Mouse (Mus musculus): Measurements from ENCODE around the gene Gne. TPM values are rescaled to one million over a fixed set of nuclear protein-coding genes. Genes with fewer than 3 reads are reported as not detected.

Gne gene
- polyA plus RNA-seq (2012) = 0.68 and 0.76 TPM in 2 replicates

GRCm38 (mm10) chr4:44083945-44084344, at the start of gene Gne:
Gene Gne (minus strand): TSS chr4:44084177.
- no peaks in the 10 kb centered on the region for H3K9me3 ChIP-seq (ENCODE audit: control insufficient read depth, low read length)
- H3K4me1 ChIP-seq (ENCODE audit: control insufficient read depth) = no peaks in the 10 kb centered on the region
- H3K4me3 ChIP-seq (replicated peaks) = no peak within 1 kb of the TSS
- no peaks in the 10 kb centered on the region for H3K36me3 ChIP-seq (ENCODE audit: control insufficient read depth)
- no peak for TF ChIP-seq GATA1 (IDR thresholded peaks at IDR 0.05; ENCODE audit: low read length)
- no peak for TF ChIP-seq TAL1 (IDR thresholded peaks at IDR 0.05; ENCODE audit: low read length)
- H3K27me3 ChIP-seq (ENCODE audit: control insufficient read depth) = peaks cover 37% of the 10 kb centered on the region

GRCm38 (mm10) chr4:44126805-44127204, 42.8 kb upstream of the Gne start:
- no peaks in the 10 kb centered on the region for H3K27me3 ChIP-seq (ENCODE audit: control insufficient read depth)
- TF ChIP-seq TAL1 (IDR thresholded peaks at IDR 0.05; ENCODE audit: low read length) (no peak), GATA1 (IDR thresholded peaks at IDR 0.05; ENCODE audit: low read length) (no peak)
- H3K4me3 ChIP-seq (replicated peaks) = no peak overlapping the region
- no peaks in the 10 kb centered on the region for H3K4me1 ChIP-seq (ENCODE audit: control insufficient read depth)
- H3K36me3 ChIP-seq (ENCODE audit: control insufficient read depth) = peaks cover 71% of the 10 kb centered on the region
- no peaks in the 10 kb centered on the region for H3K9me3 ChIP-seq (ENCODE audit: control insufficient read depth, low read length)

GRCm38 (mm10) chr4:44119410-44120201, 35.6 kb upstream of the Gne start:
- Histone ChIP-seq H3K27me3 (ENCODE audit: control insufficient read depth) (no peaks in the 10 kb centered on the region), H3K4me1 (ENCODE audit: control insufficient read depth) (no peaks in the 10 kb centered on the region), H3K4me3 (replicated peaks) (no peak overlapping the region), H3K36me3 (ENCODE audit: control insufficient read depth) (peaks cover 2% of the 10 kb centered on the region), H3K9me3 (ENCODE audit: control insufficient read depth, low read length) (no peaks in the 10 kb centered on the region)
- TF ChIP-seq TAL1 (IDR thresholded peaks at IDR 0.05; ENCODE audit: low read length) (no peak), GATA1 (IDR thresholded peaks at IDR 0.05; ENCODE audit: low read length) (no peak)

GRCm38 (mm10) chr4:44115046-44115445, 31.1 kb upstream of the Gne start:
- no peaks in the 10 kb centered on the region for H3K36me3 ChIP-seq (ENCODE audit: control insufficient read depth)
- H3K9me3 ChIP-seq (ENCODE audit: control insufficient read depth, low read length) = no peaks in the 10 kb centered on the region
- no peak overlapping the region for H3K4me3 ChIP-seq (replicated peaks)
- TF ChIP-seq GATA1 (IDR thresholded peaks at IDR 0.05; ENCODE audit: low read length) (no peak), TAL1 (IDR thresholded peaks at IDR 0.05; ENCODE audit: low read length) (no peak)
- no peaks in the 10 kb centered on the region for H3K4me1 ChIP-seq (ENCODE audit: control insufficient read depth)
- H3K27me3 ChIP-seq (ENCODE audit: control insufficient read depth) = peaks cover 2% of the 10 kb centered on the region; the same call in 1 of the 2 replicates

GRCm38 (mm10) chr4:44113393-44114138, 29.6 kb upstream of the Gne start:
- Histone ChIP-seq H3K9me3 (ENCODE audit: control insufficient read depth, low read length) (no peaks in the 10 kb centered on the region), H3K36me3 (ENCODE audit: control insufficient read depth) (no peaks in the 10 kb centered on the region), H3K27me3 (ENCODE audit: control insufficient read depth) (peaks cover 2% of the 10 kb centered on the region; the same call in 1 of the 2 replicates), H3K4me1 (ENCODE audit: control insufficient read depth) (no peaks in the 10 kb centered on the region), H3K4me3 (replicated peaks) (no peak overlapping the region)
- TF ChIP-seq GATA1 (IDR thresholded peaks at IDR 0.05; ENCODE audit: low read length) (no peak), TAL1 (IDR thresholded peaks at IDR 0.05; ENCODE audit: low read length) (no peak)

GRCm38 (mm10) chr4:44112741-44113140, 28.8 kb upstream of the Gne start:
- no peaks in the 10 kb centered on the region for H3K4me1 ChIP-seq (ENCODE audit: control insufficient read depth)
- no peak for TF ChIP-seq TAL1 (IDR thresholded peaks at IDR 0.05; ENCODE audit: low read length)
- TF ChIP-seq GATA1 (IDR thresholded peaks at IDR 0.05; ENCODE audit: low read length) = no peak
- no peaks in the 10 kb centered on the region for H3K9me3 ChIP-seq (ENCODE audit: control insufficient read depth, low read length)
- H3K36me3 ChIP-seq (ENCODE audit: control insufficient read depth) = no peaks in the 10 kb centered on the region
- no peak overlapping the region for H3K4me3 ChIP-seq (replicated peaks)
- H3K27me3 ChIP-seq (ENCODE audit: control insufficient read depth) = peaks cover 2% of the 10 kb centered on the region; the same call in 1 of the 2 replicates

- Histone ChIP-seq H3K9me3 (ENCODE audit: control insufficient read depth, low read length) (no peaks in the 10 kb centered on the region), H3K27me3 (ENCODE audit: control insufficient read depth) (peaks cover 17% of the 10 kb centered on the region), H3K4me3 (replicated peaks) (no peak overlapping the region), H3K4me1 (ENCODE audit: control insufficient read depth) (no peaks in the 10 kb centered on the region; the same call in 1 of the 2 replicates), H3K36me3 (ENCODE audit: control insufficient read depth) (no peaks in the 10 kb centered on the region)
- TF ChIP-seq TAL1 (IDR thresholded peaks at IDR 0.05; ENCODE audit: low read length) (no peak), GATA1 (IDR thresholded peaks at IDR 0.05; ENCODE audit: low read length) (no peak)
Observed at GRCm38 (mm10) chr4:44110771-44111170, 26.8 kb upstream of the Gne start.

GRCm38 (mm10) chr4:44108297-44108696, 24.3 kb upstream of the Gne start:
- peaks cover 28% of the 10 kb centered on the region for H3K27me3 ChIP-seq (ENCODE audit: control insufficient read depth)
- no peaks in the 10 kb centered on the region; the same call in 1 of the 2 replicates for H3K4me1 ChIP-seq (ENCODE audit: control insufficient read depth)
- TF ChIP-seq TAL1 (IDR thresholded peaks at IDR 0.05; ENCODE audit: low read length) (no peak), GATA1 (IDR thresholded peaks at IDR 0.05; ENCODE audit: low read length) (no peak)
- H3K4me3 ChIP-seq (replicated peaks) = no peak overlapping the region
- H3K9me3 ChIP-seq (ENCODE audit: control insufficient read depth, low read length) = no peaks in the 10 kb centered on the region
- H3K36me3 ChIP-seq (ENCODE audit: control insufficient read depth) = no peaks in the 10 kb centered on the region

- H3K27me3 ChIP-seq (ENCODE audit: control insufficient read depth) = peaks cover 28% of the 10 kb centered on the region
- H3K4me3 ChIP-seq (replicated peaks) = no peak overlapping the region
- H3K36me3 ChIP-seq (ENCODE audit: control insufficient read depth) = no peaks in the 10 kb centered on the region
- H3K9me3 ChIP-seq (ENCODE audit: control insufficient read depth, low read length) = no peaks in the 10 kb centered on the region
- TF ChIP-seq TAL1 (IDR thresholded peaks at IDR 0.05; ENCODE audit: low read length) (no peak), GATA1 (IDR thresholded peaks at IDR 0.05; ENCODE audit: low read length) (no peak)
- no peaks in the 10 kb centered on the region; the same call in 1 of the 2 replicates for H3K4me1 ChIP-seq (ENCODE audit: control insufficient read depth)
Observed at GRCm38 (mm10) chr4:44107339-44107738, 23.4 kb upstream of the Gne start.

Data from erythroblast, embryonic 14.5 days (primary cell).